Mouse (Mus musculus) embryonic fibroblast, embryonic 13.5 days (primary cell): ENCODE data around the gene H2al1i.
"Not testable (repeated sequence)": the region's sequence is repeated elsewhere in the genome, so short reads cannot be mapped to it uniquely, and the experiment has no call there.

Experiments used
- CTCF ChIP-seq: IDR thresholded peaks from 2 replicates; pipeline ENCODE4 v1.5.1; 2011; ENCODE audit warnings: mild to moderate bottlenecking, control low read depth, low read length, moderate library complexity, borderline replicate concordance; ENCODE audit not compliant: insufficient read depth
- POLR2A ChIP-seq: IDR thresholded peaks from 2 replicates; pipeline ENCODE4 v1.6.1; 2011; ENCODE audit warnings: low read depth, mild to moderate bottlenecking, control low read depth, low read length, moderate library complexity

GRCm38 (mm10) chrX:11308524-11308923 lies 15.9 kb upstream of the H2al1i start, which contains the start of gene H2al1d:
- TF ChIP-seq CTCF, POLR2A: not testable (repeated sequence)
